Mouse (Mus musculus): ENCODE measurements around the gene Fbxl2. TPM values are rescaled to one million over a fixed set of nuclear protein-coding genes. Genes with fewer than 3 reads are reported as not detected.

The Fbxl2 gene
- 0.11 TPM for polyA plus RNA-seq (2014; fragmentation: Illumina TruSeq; extraction: RNeasy Lipid Tissue Mini Kit (QIAGEN cat#74804); ENCODE audit: low read depth, low replicate concordance)

GRCm38 (mm10) chr9:114046028-114046427 lies at the start of gene Fbxl2:
TSS of gene Fbxl2 (minus strand) at chr9:114046191.

GRCm38 (mm10) chr9:114057090-114057796 lies 11.3 kb upstream of the Fbxl2 start, which contains the start of gene Susd5:
TSS of gene Susd5 (plus strand) at chr9:114057140.

GRCm38 (mm10) chr9:113930534-113931374 lies 115.2 kb downstream of the Fbxl2 start, which contains the start of gene Ubp1:
TSS of gene Ubp1 (plus strand) at chr9:113930934.

Other genes with a start within 250 kb of the Fbxl2 start
- gene Ubp1, start 115.3 kb downstream of the Fbxl2 start, polyA plus RNA-seq (2014; fragmentation: Illumina TruSeq; extraction: RNeasy Lipid Tissue Mini Kit (QIAGEN cat#74804); ENCODE audit: low read depth, low replicate concordance) = 34.5 TPM
- gene Susd5, start 10.9 kb upstream of the Fbxl2 start, polyA plus RNA-seq (2014; fragmentation: Illumina TruSeq; extraction: RNeasy Lipid Tissue Mini Kit (QIAGEN cat#74804); ENCODE audit: low read depth, low replicate concordance) = not detected

Data from liver, adult 10 weeks (tissue).